Mouse (Mus musculus): Measurements from ENCODE around the gene Ncln. TPM values are rescaled to one million over a fixed set of nuclear protein-coding genes. Genes with fewer than 3 reads are reported as not detected.
A peak's percentile ranks its signal among the peaks of the same experiment; 100 is the strongest.

Gene Ncln
- polyA plus RNA-seq, 1 experiment from 2014 or later = 72.3 TPM

- Histone ChIP-seq H3K4me1 (replicated peaks; ENCODE audit: control insufficient read depth, insufficient read depth, low read length) (peaks cover 9% of the 10 kb centered on the region), H3K9me3 (ENCODE audit: control insufficient read depth, low read length) (no peaks in the 10 kb centered on the region), H3K27ac (ENCODE audit: low read depth, low read length) (no peak overlapping the region), H3K36me3 (ENCODE audit: control insufficient read depth, insufficient read depth, low read length) (no peaks in the 10 kb centered on the region), H3K9ac (ENCODE audit: low read length) (no peak overlapping the region), H3K27me3 (ENCODE audit: control insufficient read depth, insufficient read depth, low read length) (peaks cover 58% of the 10 kb centered on the region), H3K4me2 (ENCODE audit: low read depth, low read length, severe bottlenecking) (no peak overlapping the region), H3K4me3 (ENCODE audit: low read depth, low read length) (no peak overlapping the region)
- 19% methylated on average over 20 of the region's 20 CpGs for WGBS
- DNase-seq (ENCODE audit: low spot score) (no peak), ATAC-seq (replicated peaks; ENCODE audit: low FRiP score) (no peak)
These were observed 35.7 kb downstream of the Ncln start for GRCm38 (mm10) chr10:81460471-81460870.

GRCm38 (mm10) chr10:81459399-81459798 is 36.8 kb downstream of the Ncln start:
- WGBS = 69% methylated on average over 21 of the region's 21 CpGs
- ATAC-seq (replicated peaks; ENCODE audit: low FRiP score) (no peak), DNase-seq (ENCODE audit: low spot score) (no peak)
- peaks cover 66% of the 10 kb centered on the region for H3K27me3 ChIP-seq (ENCODE audit: control insufficient read depth, insufficient read depth, low read length)
- H3K4me2 ChIP-seq (ENCODE audit: low read depth, low read length, severe bottlenecking) = no peak overlapping the region
- H3K4me3 ChIP-seq (ENCODE audit: low read depth, low read length) = no peak overlapping the region
- peaks cover 5% of the 10 kb centered on the region; the same call in 1 of the 2 replicates for H3K4me1 ChIP-seq (replicated peaks; ENCODE audit: control insufficient read depth, insufficient read depth, low read length)
- H3K36me3 ChIP-seq (ENCODE audit: control insufficient read depth, insufficient read depth, low read length) = no peaks in the 10 kb centered on the region
- H3K9ac ChIP-seq (ENCODE audit: low read length) = no peak overlapping the region
- no peak overlapping the region for H3K27ac ChIP-seq (ENCODE audit: low read depth, low read length)
- no peaks in the 10 kb centered on the region for H3K9me3 ChIP-seq (ENCODE audit: control insufficient read depth, low read length)

- H3K9ac ChIP-seq (ENCODE audit: low read length) = no peak overlapping the region
- peaks cover 65% of the 10 kb centered on the region for H3K27me3 ChIP-seq (ENCODE audit: control insufficient read depth, insufficient read depth, low read length)
- H3K4me3 ChIP-seq (ENCODE audit: low read depth, low read length) = no peak overlapping the region
- WGBS = 84% methylated on average over 6 of the region's 6 CpGs
- H3K36me3 ChIP-seq (ENCODE audit: control insufficient read depth, insufficient read depth, low read length) = no peaks in the 10 kb centered on the region
- H3K4me2 ChIP-seq (ENCODE audit: low read depth, low read length, severe bottlenecking) = no peak overlapping the region
- H3K9me3 ChIP-seq (ENCODE audit: control insufficient read depth, low read length) = no peaks in the 10 kb centered on the region
- DNase-seq (ENCODE audit: low spot score) (no peak), ATAC-seq (replicated peaks; ENCODE audit: low FRiP score) (no peak)
- H3K27ac ChIP-seq (ENCODE audit: low read depth, low read length) = no peak overlapping the region
- H3K4me1 ChIP-seq (replicated peaks; ENCODE audit: control insufficient read depth, insufficient read depth, low read length) = no peaks in the 10 kb centered on the region
These were observed 37.9 kb downstream of the Ncln start for GRCm38 (mm10) chr10:81458267-81458666.

GRCm38 (mm10) chr10:81457624-81458023 is 38.6 kb downstream of the Ncln start:
- Histone ChIP-seq H3K36me3 (ENCODE audit: control insufficient read depth, insufficient read depth, low read length) (no peaks in the 10 kb centered on the region), H3K9ac (ENCODE audit: low read length) (no peak overlapping the region), H3K27me3 (ENCODE audit: control insufficient read depth, insufficient read depth, low read length) (peaks cover 65% of the 10 kb centered on the region), H3K9me3 (ENCODE audit: control insufficient read depth, low read length) (no peaks in the 10 kb centered on the region), H3K27ac (ENCODE audit: low read depth, low read length) (no peak overlapping the region), H3K4me2 (ENCODE audit: low read depth, low read length, severe bottlenecking) (no peak overlapping the region), H3K4me3 (ENCODE audit: low read depth, low read length) (no peak overlapping the region), H3K4me1 (replicated peaks; ENCODE audit: control insufficient read depth, insufficient read depth, low read length) (no peaks in the 10 kb centered on the region)
- peak; percentile 50 for DNase-seq (ENCODE audit: low spot score)
- WGBS = 82% methylated on average over 8 of the region's 8 CpGs
- no peak for ATAC-seq (replicated peaks; ENCODE audit: low FRiP score)

- DNase-seq (ENCODE audit: low spot score) (peak; percentile 48), ATAC-seq (replicated peaks; ENCODE audit: low FRiP score) (no peak)
- Histone ChIP-seq H3K9ac (ENCODE audit: low read length) (no peak overlapping the region), H3K9me3 (ENCODE audit: control insufficient read depth, low read length) (no peaks in the 10 kb centered on the region), H3K27me3 (ENCODE audit: control insufficient read depth, insufficient read depth, low read length) (peaks cover 65% of the 10 kb centered on the region), H3K4me2 (ENCODE audit: low read depth, low read length, severe bottlenecking) (no peak overlapping the region), H3K36me3 (ENCODE audit: control insufficient read depth, insufficient read depth, low read length) (no peaks in the 10 kb centered on the region), H3K27ac (ENCODE audit: low read depth, low read length) (no peak overlapping the region), H3K4me3 (ENCODE audit: low read depth, low read length) (no peak overlapping the region), H3K4me1 (replicated peaks; ENCODE audit: control insufficient read depth, insufficient read depth, low read length) (no peaks in the 10 kb centered on the region)
- WGBS = 63% methylated on average over 12 of the region's 12 CpGs
These were observed 39.1 kb downstream of the Ncln start for GRCm38 (mm10) chr10:81456983-81457563.

GRCm38 (mm10) chr10:81455181-81455895 is 40.9 kb downstream of the Ncln start, which contains the start of gene Nfic:
Gene Nfic (minus strand): TSS chr10:81455635.
- H3K4me1 ChIP-seq (replicated peaks; ENCODE audit: control insufficient read depth, insufficient read depth, low read length) = no peaks in the 10 kb centered on the region
- no peaks in the 10 kb centered on the region for H3K9me3 ChIP-seq (ENCODE audit: control insufficient read depth, low read length)
- ATAC-seq (replicated peaks; ENCODE audit: low FRiP score) = no peak
- H3K9ac ChIP-seq (ENCODE audit: low read length) = no peak within 1 kb of the TSS
- H3K27ac ChIP-seq (ENCODE audit: low read depth, low read length) = no peak within 1 kb of the TSS
- no peaks in the 10 kb centered on the region for H3K36me3 ChIP-seq (ENCODE audit: control insufficient read depth, insufficient read depth, low read length)
- 60% methylated on average over 28 of the region's 28 CpGs for WGBS
- H3K27me3 ChIP-seq (ENCODE audit: control insufficient read depth, insufficient read depth, low read length) = peaks cover 62% of the 10 kb centered on the region
- H3K4me2 ChIP-seq (ENCODE audit: low read depth, low read length, severe bottlenecking) = no peak within 1 kb of the TSS
- no peak within 1 kb of the TSS for H3K4me3 ChIP-seq (ENCODE audit: low read depth, low read length)
- peak; percentile 51 for DNase-seq (ENCODE audit: low spot score)

GRCm38 (mm10) chr10:81454106-81454505 is 42.1 kb downstream of the Ncln start:
- Histone ChIP-seq H3K9me3 (ENCODE audit: control insufficient read depth, low read length) (no peaks in the 10 kb centered on the region), H3K9ac (ENCODE audit: low read length) (no peak overlapping the region), H3K4me1 (replicated peaks; ENCODE audit: control insufficient read depth, insufficient read depth, low read length) (no peaks in the 10 kb centered on the region), H3K27ac (ENCODE audit: low read depth, low read length) (no peak overlapping the region), H3K36me3 (ENCODE audit: control insufficient read depth, insufficient read depth, low read length) (no peaks in the 10 kb centered on the region), H3K27me3 (ENCODE audit: control insufficient read depth, insufficient read depth, low read length) (peaks cover 51% of the 10 kb centered on the region), H3K4me2 (ENCODE audit: low read depth, low read length, severe bottlenecking) (no peak overlapping the region), H3K4me3 (ENCODE audit: low read depth, low read length) (no peak overlapping the region)
- ATAC-seq (replicated peaks; ENCODE audit: low FRiP score) (no peak), DNase-seq (ENCODE audit: low spot score) (no peak)
- WGBS = 79% methylated on average over 2 of the region's 2 CpGs

GRCm38 (mm10) chr10:81452947-81453288 is 43.3 kb downstream of the Ncln start:
- Histone ChIP-seq H3K9ac (ENCODE audit: low read length) (no peak overlapping the region), H3K4me2 (ENCODE audit: low read depth, low read length, severe bottlenecking) (no peak overlapping the region), H3K4me3 (ENCODE audit: low read depth, low read length) (no peak overlapping the region), H3K27ac (ENCODE audit: low read depth, low read length) (no peak overlapping the region), H3K9me3 (ENCODE audit: control insufficient read depth, low read length) (no peaks in the 10 kb centered on the region), H3K36me3 (ENCODE audit: control insufficient read depth, insufficient read depth, low read length) (no peaks in the 10 kb centered on the region), H3K27me3 (ENCODE audit: control insufficient read depth, insufficient read depth, low read length) (peaks cover 46% of the 10 kb centered on the region), H3K4me1 (replicated peaks; ENCODE audit: control insufficient read depth, insufficient read depth, low read length) (no peaks in the 10 kb centered on the region)
- WGBS = 4% methylated on average over 14 of the region's 14 CpGs
- DNase-seq (ENCODE audit: low spot score) (peak; percentile 54), ATAC-seq (replicated peaks; ENCODE audit: low FRiP score) (no peak)
